Mouse (Mus musculus) kidney, postnatal 14 days (tissue): ENCODE measurements at regions not wholly inside any gene's neighbourhood (a gene's known extent, or its start where the extent isn't known, plus 50 kb on each side); places are given as distances from the start of the nearest gene placed in this dataset.

Experiments used
- DNase-seq: peaks from one replicate; pipeline ENCODE4 v3.0.0; 2022; ENCODE audit warnings: mixed read lengths

GRCm38 (mm10) chr4:87665149-87665548, 368.0 kb downstream of the Mllt3 start:
- peak; percentile 11 for DNase-seq

DNA sequence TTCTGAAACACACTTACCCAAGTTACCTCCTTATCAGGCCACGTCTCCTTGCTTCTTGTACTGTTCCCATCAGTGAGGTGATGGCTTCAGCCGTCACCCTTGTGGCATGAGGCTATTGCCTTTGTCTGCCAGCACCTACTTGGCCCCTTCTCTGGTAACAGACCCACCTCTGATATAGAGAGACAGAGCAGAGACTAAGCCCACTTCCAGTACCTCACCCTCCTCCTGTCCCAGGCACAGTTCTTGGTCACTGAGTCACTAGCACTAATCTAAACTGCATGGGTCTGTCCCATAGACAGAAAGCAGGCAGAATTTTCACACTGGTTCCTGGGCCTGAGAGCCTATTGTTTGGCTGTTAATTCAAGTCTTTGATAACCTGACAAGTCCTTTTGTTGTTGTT, 370.3 kb downstream of the Mllt3 start:
- DNase-seq: no peak

DNA sequence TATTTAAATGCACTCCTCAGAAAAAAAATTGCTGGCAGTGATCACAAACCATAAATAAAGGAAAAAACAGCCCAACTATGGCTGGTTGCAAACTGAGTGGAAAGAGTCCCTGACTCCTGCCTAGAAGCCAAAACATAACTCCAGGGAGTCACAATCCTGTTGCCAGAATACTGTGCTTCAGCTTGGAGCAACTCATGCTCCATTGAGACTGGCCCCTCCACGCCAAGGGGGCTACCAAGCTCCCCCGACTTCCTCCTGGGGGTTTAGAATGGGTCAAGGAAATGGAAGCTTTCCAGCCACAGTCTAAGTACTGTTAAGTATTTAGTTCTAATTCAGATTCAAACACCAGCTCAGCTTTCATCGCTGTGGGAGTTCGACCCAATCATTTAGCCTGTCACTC, 374.8 kb downstream of the Mllt3 start:
- no peak for DNase-seq

DNA sequence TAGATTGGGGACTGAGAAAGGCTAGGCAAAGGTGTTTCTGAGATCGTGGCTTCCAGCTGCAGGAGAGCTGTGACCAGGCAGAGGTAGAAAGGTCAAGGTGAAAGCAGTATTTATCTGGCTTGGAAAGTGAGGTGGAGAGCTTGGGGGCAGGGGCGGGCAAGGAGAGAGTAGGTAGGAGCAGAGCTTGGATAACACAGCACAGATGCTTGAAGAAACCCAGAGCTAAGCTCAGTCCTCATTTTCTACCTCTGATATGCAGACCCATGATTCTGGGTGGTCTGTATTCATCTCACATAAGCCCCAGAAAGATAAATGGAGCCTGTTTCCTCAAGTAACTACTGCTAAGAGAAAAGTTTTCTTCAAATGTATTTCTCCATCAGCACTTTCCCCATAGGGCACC, 375.3 kb downstream of the Mllt3 start:
- no peak for DNase-seq

GRCm38 (mm10) chr4:87653440-87654165, 379.6 kb downstream of the Mllt3 start:
- DNase-seq: no peak

DNA sequence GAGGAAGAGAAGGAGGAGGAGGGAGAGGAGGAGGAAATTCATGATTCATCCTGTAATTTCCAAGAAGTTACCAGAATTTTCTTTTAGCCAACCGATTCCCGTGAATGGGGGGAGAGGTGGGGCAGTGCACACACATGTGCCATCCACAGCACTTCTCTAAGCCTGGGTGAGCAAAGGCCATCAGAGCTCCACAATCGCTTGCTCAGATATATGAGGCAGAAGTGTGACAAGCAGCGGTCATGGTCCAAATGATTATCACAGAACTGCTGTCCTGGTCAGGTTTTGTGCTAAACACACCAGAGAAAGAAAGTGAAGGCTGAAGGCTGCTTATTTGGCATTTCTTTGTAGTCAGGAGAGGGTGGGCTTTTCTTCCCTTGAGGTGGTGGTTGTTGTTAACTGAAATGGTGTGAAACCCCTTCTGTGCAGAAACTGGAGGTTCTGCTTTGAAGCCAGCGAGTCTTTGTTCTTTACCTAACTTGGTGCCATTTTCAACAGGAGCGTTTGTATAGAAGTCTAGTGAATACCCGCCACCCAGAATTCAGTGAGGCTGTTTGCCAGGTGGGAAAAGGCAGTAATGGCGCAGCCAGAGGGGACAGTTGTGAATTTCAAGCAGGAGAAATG, 380.7 kb downstream of the Mllt3 start:
- DNase-seq: no peak

DNA sequence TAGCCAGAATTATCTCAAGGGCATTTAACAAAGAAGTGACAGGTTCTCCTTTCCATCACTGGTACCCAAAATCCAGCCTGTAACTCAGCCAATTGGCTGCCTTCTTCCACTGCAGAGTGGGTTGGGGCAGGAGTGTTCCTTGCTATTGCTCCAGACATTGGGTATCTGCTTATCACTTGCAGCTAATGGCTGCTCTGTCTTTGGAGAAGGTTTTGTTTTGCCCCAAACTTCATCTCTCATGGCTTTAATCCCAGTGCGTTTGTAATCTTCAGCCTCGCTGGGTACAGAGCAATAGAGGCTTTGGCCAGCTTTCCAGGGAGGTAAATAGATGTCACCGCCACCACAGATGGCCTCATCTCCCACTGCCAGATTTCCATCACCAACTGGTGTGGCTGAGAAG, 381.9 kb downstream of the Mllt3 start:
- no peak for DNase-seq

DNA sequence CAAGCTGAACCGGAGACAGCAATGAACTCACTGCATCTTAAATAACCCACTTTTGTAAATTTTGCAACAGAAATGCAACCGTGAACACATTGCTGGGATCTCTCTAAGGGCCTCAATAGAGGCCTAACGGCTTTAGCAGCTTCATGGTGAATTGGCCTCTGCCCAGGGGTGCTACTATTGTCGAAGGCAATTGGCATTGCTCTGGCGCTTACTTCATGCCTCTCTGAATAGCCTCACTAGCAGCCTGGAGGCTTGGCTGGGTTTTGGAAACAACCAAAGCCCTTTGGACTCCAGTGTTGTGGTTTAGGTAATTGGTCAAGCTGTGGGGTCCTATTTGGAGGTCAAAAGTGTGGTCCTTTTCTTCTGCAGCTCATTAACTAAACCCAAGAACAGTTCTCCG, 382.3 kb downstream of the Mllt3 start:
- no peak for DNase-seq

GRCm38 (mm10) chr4:87650393-87650792, 382.8 kb downstream of the Mllt3 start:
- DNase-seq: no peak

GRCm38 (mm10) chr4:87648919-87649318, 384.2 kb downstream of the Mllt3 start:
- no peak for DNase-seq

- peak; percentile 80 for DNase-seq
Observed at GRCm38 (mm10) chr4:87647932-87648911, 384.9 kb downstream of the Mllt3 start.

DNA sequence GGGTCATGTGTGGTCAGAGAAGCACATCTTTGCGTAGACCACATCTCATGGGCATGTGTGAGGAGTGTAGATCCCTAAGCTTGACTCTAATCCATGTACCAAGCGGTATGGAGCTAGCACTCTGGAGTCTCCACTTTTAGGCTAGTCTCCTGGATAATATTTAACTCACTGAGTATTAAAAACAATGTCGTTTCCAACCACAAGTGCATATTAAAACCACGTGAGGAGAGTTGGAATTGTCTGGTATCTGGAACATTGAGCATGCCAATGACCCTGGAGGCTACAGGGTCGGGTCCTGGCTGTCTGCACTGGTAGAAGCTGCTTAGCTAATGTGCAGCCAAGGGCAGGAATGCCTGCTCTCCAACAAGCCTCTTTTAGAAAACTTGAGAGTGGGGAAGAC, 391.2 kb downstream of the Mllt3 start:
- DNase-seq: peak; percentile 35

DNA sequence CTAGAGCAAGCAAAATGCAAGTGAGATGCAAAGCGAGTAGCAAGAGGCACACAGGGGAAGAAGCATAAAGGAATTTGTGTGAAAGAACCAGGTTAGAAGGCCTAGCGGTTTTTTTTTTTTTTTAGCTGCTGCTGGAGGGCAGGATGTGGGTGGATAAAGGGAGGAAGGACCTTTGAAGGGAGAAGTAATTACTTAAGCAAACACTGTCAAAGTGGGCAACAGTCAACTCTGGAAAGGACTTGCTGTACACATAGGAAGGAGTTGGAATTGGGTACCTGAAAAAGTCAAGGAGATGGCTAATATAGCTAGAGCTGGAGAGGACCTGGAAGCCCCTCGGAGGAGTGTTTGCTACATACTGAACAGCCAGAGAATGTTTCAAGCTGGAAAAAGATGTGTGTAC, 391.6 kb downstream of the Mllt3 start:
- DNase-seq: no peak

DNA sequence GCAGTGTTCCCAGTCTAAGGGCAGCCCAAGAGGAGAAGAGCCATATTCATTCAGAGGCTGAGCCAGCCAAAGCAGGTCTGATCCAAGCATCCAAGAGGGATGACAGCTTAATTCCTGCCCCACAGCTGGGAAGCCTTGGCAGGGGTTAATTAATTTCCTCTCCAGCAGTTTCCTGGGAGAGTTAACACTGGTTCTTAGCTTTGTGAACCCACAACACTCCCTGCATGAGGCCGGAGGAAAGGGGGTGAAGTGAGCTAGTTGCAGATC, 394.9 kb downstream of the Mllt3 start:
- no peak for DNase-seq

- no peak for DNase-seq
Observed at GRCm38 (mm10) chr4:87637629-87638379, 395.4 kb downstream of the Mllt3 start.

- DNase-seq: peak; percentile 1
Observed at GRCm38 (mm10) chr4:87611116-87611515, 380.8 kb upstream of the Slc24a2 start.

DNA sequence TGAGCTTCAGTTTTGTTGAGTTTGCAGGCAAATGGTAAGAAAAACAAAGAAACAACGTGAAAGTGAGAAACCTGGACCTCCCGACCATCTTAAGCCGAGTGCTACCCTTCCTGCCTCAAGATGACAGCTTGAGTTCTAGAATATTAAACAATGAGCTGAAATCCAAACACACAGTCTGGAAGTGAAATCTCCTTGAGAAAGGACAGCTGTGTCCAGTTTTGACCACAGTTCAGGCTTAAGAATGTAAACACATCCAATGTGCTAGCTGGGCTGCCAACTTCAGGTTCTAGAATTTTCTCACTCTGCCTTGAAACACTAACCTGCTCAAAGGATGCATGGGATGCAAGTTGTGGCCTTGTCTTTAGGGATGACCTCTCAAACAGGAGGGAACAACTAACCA, 363.4 kb upstream of the Slc24a2 start:
- DNase-seq: peak; percentile 9

- no peak for DNase-seq
Observed at GRCm38 (mm10) chr4:87590797-87591196, 360.5 kb upstream of the Slc24a2 start.

- peak; percentile 13 for DNase-seq
Observed at GRCm38 (mm10) chr4:87578164-87578563, 347.9 kb upstream of the Slc24a2 start.

DNA sequence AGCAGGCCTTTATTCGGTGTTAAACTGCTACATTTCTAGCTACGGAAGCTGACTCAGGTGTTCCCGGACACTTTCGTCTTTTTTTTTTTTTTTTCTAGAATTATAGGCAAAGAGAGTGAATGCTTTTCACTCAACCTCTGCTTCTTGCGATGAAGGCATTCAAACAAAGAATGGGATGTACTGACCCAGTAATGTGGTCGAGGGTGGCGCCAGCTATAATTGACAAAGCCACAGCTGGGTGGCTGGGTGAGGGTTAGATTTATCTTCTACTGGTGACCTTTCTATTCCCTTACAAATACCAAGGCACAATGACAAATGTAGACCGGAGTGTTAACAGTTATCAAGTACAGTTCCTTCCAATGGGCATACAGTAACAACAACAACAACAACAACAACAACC, 340.7 kb upstream of the Slc24a2 start:
- no peak for DNase-seq

DNA sequence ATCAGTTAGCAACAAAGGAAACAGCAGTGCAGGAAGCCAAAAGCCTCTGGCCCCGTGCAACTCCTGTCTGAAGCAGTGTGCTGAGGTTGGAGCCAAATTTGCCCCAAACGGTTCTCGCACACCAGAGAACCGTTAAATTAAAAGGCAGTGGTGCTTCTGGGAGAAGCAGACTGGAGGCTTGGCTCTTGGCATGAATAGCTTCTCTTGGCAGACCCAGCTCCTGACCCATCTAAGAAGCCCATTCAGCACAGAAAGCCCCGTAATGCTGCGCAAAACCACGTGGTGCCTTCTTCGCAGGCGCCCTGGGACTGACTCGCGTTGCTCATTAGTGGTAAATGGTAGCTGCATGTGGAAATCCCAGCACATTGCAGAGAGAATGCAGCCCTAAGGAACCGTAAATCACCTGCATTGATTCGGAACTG, 340.2 kb upstream of the Slc24a2 start:
- peak; percentile 30 for DNase-seq

GRCm38 (mm10) chr4:87566616-87567015, 336.3 kb upstream of the Slc24a2 start:
- peak; percentile 1 for DNase-seq

DNA sequence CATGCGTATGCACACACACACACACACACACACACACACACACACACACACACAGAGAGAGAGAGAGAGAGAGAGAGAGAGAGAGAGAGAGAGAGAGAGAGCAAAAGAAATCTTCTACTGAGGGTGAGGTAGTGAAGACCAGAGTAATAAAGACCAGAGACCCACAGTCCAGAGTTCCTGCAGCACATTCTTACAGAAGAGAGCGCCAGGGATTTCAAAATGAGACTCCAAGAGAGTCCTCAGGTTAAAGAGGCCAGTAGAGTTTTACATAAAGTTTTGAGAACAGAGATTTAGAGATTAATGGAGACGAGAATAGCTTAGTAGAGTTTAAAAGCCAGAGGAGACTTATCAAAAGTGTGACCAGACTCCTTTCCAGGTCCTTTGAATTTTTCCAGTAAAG, 324.6 kb upstream of the Slc24a2 start:
- no peak for DNase-seq
